Mouse (Mus musculus) erythroblast, adult 5-6 weeks (primary cell): Measurements from ENCODE around the gene Slc25a18. TPM values are rescaled to one million over a fixed set of nuclear protein-coding genes. Genes with fewer than 3 reads are reported as not detected.

Source experiments
- ATAC-seq: replicated peaks from 2 replicates; pipeline ENCODE4 v1.8.0; 2016; ENCODE audit warnings: moderate number of reproducible peaks, mild to moderate bottlenecking, moderate TSS enrichment, inconsistent platforms; ENCODE audit not compliant: poor library complexity, low FRiP score, severe bottlenecking
- total RNA-seq, 2 experiments: library from RNA; stranded (forward) in 1 of 2; stranded (reverse) in 1 of 2; fragments of 150-400 nt in 1 of 2; fragments of 200-764, 138-1000 nt in 1 of 2; gene quantifications; 2 replicates each; pipeline versions ENCODE4 v1.2.3 to v1.2.4; 2015 to 2017; ENCODE audit warnings: low replicate concordance in 2 of 2

Gene Slc25a18
- total RNA-seq, 2 experiments from 2014 or later = 0.26 TPM; not detected in 1

DNA sequence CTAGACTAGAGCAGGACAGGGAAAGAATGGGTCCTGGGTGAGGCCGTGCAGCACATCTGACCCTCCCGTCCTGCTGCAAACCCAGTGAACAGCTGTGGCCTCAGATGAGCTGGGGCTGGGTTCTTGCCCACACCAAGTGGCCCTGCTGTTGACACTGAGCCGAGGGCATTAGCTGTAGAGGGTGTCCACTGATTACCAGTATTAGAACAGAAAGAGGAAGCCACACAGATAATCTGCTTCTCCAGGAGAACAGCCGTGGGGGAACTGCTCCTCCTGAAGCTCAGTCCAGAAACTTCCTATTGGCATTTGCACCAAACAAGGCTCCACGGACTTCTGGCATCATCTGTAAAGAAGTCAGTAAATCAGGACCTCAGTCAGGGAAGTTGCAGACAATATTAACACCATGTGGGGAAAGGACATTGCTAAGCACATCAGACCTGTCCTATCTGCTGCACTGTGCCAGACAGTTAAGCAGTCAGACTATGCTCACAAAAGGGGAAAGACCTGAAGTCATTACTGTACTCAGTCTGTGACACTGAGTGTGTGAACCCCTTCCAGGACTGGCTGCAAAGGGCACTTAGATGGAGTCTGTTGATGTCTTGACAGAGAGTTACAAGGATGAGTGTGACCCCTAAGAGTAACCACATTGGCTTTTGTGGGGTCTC lies 22.2 kb downstream of the Slc25a18 start:
- no peak for ATAC-seq

DNA sequence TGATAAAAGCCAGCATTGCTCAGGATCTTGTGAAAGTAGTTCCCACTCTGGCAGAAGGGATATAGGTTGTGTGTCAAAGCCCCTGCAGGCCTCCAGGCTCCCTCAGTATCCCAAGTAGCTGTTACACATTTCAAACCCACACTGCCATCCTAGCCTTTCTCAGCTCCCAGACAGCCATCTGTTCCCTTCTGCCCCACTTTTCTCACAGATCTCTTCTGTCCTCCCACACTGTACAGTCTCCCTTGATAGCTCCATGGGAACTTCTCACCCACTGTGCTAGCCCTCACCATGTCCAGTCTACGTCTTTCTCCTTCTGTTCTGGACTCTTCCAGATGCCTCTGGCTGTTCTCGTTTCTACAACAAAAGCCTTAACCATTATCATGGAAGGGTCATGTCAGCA lies 22.7 kb downstream of the Slc25a18 start:
- no peak for ATAC-seq

DNA sequence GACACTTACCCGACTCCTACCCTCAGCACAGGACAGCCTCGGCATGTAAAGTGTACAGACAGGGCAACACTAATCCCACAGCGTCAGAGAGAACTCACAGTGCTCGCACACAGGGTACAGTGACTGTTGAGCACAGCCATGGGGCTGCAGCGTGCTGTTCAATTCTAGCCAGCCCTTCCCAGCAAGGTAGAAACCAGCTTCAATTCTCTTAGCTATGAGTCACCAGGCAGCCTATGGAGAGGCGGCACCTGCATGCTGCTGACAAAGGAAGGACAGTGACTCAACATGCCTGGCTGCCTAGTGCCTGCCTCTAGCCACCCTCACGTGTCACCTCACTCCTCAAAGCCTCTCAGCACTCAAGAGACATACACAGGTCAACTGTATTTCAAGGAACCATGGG lies 24.6 kb downstream of the Slc25a18 start:
- no peak for ATAC-seq

DNA sequence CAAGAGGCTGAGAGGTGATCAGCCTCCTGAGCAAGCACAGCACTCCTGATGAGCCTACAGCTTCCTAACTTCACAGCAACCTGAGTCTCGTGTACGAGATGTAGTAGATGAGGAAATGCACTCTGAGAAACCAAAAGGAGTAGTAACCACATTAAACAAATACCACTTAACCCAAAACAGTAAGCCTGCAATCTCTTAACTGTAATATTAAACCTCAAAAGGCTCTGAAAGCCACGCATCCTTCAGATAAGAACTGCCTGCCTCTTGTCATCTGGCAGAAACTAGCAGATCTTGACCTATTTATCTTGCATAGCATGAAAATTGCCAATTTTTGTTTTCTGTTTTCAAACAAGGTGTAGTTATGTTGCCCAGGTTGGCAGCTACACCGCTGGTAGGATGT lies 25.5 kb downstream of the Slc25a18 start:
- ATAC-seq = no peak

DNA sequence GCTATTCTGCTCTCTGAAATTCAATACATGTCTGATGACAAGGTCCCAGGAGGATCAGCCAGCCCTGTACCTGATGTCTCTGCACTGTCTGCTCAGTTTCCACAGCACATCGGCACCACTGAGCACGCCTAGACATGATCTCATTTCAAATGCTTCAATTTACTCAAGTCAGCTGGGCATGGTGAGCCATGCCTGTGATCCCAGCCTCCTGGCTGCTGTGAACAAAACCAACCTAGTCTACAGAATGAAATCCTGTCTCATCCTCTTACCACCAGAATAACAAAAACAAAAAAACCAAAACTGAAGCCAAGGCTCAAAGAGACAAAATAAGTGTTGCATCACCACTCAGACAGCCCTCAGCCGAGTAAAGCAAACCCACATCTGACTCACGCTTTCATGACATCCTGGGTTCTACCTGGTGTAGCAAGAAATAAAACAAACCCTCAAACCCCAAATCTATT lies 26.2 kb downstream of the Slc25a18 start:
- ATAC-seq = no peak

DNA sequence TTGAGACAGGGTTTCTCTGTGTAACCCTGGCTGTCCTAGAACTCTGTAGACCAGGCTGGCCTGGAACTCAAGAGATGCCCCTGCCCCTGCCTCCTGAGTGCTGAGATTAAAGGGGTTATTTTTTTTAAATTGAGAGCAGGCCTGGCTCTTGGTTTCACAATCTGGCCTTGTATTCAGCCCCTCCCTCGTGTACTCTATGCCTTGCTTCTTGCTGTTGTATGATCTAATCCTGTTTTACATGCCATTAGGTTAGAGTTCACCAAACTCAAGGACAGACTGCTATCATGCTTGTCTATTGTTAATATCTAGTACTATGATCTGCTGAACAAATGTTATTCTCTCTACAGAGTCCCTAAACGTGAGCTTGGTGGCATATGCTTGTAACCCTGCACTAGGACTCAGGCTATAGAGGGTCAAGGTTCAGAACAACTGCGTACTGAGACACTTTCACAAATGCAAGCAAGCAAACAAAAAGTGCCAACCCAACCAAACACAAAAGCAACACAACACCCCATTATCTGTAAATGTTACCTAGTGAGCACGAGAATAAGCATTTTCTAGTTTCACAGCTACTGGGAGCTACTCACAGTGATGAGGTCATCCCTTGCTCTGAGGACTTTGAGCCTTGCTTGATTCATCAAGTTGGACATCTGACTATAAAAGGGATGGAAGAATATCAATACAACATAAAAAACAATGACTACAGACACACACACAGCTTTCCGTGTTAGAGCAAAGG lies 33.8 kb downstream of the Slc25a18 start:
- ATAC-seq = no peak

DNA sequence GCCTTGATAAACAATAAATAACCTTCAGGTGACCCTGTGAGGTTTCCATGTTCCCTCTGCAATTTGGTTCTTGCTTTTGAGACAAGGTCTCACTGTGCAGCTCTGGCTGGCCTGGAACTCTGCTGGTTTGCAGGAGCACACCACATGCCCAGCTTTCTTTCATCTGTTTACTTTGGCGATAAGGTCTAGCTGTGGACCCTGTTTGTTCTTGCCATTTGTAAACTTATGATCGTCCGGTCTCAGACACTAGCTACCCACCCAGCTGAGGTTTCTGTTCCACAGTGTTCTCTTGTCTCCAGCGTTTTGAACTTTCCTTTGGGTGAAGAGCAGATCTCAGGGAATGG lies 34.3 kb downstream of the Slc25a18 start:
- ATAC-seq = no peak

DNA sequence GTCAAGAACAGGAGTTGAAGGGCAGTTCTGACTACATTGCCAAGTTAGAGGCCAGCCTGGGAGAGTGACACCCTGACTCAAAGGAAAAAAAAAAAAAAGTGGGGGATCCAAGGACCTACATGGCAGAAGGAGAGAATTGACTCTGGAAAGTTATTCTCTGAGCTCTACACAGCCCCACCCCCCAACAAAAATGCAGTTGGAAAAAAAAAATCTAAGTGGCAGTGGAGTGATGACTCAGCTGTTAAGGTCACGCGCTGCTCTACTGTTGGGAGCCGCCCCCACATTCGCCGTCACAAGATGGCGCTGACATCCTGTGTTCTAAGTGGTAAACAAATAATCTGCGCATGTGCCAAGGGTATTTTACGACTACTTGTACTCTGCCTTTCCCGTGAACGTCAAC lies 38.6 kb downstream of the Slc25a18 start:
- peak; percentile 68 for ATAC-seq

DNA sequence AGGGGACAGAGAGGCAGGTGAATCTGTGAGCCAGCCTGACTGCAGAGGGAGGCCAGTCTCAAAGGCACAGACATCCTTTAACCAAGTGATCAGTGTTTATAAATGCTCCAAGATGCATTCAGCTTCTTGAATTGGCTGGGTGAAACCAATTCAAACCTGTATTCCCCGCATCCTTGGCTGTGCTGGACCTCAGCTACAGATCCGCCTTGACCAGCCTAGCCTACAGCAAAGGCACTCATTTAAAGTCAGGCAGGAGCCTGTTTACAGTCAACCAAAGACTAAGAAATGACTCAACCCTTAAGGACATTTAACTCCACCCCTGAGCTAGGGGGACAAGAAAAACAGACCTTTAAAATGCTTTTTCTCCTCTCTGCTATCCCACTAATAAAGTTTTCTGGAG lies 45.9 kb downstream of the Slc25a18 start:
- ATAC-seq = 0 out of 2 replicates have a peak, but pooled peaks have one; percentile 25

DNA sequence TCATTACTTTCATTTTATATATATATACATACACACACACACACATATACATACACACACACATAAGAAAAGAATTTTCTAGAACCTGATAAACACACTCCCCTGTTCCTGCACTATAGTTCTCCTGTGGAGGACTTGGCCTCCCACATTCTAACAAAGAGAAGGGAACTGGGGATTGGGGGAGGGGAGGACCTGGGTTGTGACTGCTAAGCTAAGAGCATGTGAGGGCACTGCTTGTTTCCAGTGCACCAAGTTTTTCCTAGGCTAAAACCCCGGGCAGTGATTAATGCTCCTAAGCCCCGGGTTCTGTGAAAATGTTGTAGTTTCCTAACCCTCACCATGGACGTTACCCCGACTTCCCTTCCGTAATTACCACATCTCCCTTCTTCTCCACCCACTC lies 46.8 kb downstream of the Slc25a18 start:
- ATAC-seq = no peak

DNA sequence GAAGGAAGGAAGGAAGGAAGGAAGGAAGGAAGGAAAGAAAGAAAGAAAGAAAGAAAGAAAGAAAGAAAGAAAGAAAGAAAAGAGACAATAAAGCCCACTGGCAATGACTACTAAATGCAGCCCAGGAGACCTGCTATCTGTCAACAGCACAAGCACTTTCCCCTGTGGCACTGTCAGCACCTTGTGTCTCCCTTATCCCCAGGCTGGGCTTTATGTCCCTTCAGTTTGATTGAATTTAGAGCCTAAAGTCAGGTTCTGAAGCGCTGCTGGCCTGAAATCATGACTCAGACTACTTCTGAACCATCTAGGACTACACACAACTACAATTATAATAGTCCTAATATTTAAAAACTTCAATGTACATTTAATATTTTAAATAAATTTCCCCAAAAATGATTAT lies 47.6 kb downstream of the Slc25a18 start:
- ATAC-seq = 0 out of 2 replicates have a peak, but pooled peaks have one; percentile 34

DNA sequence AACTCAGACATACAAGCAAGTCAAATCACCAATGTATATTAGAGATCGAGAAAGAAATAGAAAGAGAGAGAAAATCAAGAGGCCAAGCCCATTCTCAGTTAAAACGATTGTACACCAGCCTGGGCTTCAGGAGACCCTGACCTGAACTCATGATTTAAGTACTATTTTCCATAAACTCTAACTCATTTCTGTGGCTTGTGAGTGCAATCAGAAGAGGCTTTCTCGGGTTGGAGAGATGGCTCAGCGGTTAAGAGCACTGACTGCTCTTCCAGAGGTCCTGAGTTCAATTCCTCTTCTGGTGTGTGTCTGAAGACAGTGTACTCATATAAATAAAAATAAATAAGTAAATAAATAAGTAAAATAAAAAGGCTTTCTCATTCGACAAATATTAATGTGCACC lies 48.3 kb downstream of the Slc25a18 start:
- no peak for ATAC-seq

DNA sequence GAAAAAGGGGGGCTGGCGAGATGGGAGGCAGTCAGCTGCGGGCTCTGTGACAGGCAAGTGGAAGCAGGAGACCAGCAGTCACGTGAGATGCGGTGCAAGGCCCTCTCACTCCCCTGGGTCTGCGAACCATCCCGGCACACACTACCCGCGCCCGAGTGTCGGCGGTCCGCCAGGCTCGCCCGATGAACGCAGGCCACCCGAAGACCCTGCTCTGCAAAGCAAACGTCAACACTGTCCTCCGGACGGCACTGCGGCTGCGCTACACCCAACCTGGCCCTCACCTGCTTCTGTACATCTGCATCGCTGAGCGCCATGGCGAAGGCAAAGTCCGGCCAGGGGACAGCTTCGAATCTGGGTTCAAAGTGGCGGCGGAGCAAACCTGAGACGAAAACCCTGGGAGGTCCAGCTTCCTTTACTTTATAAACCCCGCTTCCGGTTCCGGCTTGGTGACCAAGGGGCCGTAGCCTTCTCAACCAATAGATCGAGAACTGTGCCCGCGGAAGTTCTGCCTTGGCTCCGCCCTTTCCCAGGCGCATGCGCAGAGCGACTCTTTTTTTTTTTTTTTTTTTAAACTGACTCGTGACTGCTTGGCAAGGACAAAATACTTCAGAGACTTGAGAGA lies 49.0 kb downstream of the Slc25a18 start, which contains the start of gene Atp6v1e1:
Atp6v1e1 (minus strand) TSS at position 487 of the 622 bp plus-strand sequence.
- ATAC-seq = peak; percentile 92

DNA sequence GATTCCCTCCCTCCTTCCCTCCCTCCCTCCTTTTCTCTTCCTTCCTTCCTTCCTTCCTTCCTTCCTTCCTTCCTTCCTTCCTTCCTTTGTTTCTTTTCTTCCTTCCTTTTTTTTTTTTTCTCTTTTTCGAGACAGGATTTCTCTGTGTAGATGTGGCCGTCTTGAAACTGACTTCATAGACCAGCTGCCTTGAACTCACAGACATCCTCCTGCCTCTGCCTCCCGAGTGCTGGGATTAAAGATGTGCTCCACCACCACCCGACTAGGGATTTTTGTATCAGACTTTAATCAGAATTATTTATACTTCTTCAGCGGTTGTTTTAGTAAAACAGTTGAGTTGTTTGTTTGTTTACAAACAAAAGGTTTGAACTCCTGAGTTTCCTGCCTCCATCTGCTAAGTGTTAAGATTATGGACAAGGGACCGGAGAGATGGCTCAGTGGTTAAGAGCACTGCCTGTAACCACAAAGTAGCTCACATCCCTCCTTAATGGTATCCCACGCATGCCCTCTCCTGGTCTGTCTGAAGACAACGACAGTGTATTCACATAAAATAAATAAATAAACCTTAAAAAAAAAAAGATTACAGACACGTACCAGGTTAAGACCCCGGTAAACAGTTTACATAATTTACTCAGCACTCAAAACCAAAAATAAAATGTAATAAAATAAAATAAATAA lies 49.7 kb downstream of the Slc25a18 start:
- peak; percentile 33; the same call in 1 of the 2 replicates for ATAC-seq

DNA sequence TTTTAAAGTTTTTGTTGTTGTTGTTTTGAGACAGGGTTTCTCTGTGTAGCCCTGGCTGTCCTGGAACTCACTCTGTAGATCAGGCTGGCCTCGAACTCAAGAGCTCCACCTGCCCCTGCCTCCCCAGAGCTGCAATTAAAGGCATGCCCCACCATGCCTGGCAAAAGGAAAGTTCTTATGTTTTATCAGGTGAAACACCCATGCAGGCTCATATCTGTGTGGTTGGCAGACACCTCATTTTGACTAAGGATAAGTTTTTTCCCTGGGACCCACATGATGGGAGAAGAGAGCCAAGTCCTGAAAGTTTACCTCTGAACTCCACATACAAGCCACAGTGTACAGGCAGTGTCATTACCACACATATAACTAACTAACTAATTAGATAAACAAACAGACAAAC lies 56.7 kb downstream of the Slc25a18 start:
- ATAC-seq = peak; percentile 73

DNA sequence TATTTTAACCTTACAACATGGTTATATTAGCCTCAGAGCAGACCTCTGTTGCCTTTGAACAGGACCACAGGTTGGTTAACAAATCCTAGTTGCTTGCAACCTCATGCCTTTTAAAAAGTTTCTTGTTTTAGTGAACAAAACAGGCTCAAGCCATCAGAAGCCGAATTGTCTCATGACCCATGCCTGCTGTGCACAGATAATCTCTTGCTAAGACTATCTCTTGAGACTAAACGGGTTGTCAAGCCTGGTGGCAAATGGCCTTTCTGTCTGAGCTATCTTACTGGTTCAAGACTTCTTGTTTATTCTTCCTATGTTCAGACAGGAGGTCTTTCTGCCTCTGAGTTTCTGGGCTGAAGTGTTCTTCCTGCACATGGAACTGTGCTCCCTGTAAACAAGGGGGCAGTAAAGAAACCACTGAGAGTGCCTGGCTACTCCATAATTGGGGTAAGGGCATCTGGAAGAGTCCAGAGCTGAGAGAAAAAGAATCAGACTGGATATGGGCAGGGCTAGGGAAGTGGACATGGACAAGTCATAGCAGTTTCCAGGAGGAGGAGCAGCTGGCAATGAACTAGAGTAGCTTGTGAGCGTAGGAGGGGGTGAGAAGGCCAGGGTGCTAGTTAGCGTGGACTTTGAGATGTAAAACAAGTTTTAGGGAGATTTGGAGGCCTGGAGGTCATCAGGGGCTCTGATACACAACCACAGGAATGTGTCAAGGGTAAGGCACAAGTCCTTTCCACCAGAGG lies 57.7 kb downstream of the Slc25a18 start:
- ATAC-seq = peak; percentile 59

DNA sequence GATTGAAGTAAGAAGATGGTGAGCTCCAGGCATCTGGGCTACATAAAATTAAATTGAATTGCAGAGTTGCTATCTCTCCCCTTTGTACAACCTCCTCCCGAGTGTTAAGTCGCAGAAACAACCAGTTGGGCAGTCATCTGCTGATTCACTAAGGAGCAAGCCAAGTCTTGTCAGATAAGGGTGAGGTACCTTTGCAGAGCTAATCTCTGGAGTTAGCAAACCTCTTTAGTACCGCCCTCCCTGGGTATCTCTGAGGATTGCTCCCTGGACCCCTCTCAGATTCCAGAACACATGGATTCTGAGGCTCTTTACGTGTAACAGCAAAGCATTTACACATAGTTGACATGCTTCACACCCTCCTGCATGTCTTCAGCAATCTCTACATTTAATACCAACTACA lies 58.7 kb downstream of the Slc25a18 start:
- peak; percentile 59 for ATAC-seq

DNA sequence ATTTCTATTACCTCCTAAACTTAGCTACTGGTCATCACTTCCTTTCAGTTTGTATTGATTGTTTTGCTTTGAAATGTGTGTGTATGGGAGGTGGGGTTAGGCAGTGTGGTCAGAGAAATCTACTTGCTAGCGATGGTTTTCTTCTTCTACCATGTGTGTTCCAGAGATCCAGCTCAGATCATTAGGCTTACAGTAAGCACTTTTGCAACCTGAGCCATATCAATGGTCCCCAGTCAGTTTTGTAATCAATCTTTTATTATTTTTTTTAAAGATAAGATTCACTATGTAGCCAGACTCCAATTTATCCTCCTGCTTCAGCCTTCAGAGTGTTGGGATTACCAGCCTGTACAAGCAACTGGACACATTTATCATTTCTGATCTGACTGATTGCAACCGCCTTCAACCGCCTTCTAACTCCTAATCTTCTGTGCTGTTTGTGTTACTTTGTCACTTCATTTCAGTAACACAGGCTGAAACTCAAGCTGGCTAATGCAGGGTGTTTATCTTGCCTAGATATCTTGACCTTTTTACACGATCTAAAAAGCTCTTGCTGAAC lies 61.5 kb downstream of the Slc25a18 start:
- ATAC-seq = no peak
